Mouse (Mus musculus): ENCODE data around the gene Prkn.
A peak's percentile ranks its signal among the peaks of the same experiment; 100 is the strongest.

Gene Prkn

DNA sequence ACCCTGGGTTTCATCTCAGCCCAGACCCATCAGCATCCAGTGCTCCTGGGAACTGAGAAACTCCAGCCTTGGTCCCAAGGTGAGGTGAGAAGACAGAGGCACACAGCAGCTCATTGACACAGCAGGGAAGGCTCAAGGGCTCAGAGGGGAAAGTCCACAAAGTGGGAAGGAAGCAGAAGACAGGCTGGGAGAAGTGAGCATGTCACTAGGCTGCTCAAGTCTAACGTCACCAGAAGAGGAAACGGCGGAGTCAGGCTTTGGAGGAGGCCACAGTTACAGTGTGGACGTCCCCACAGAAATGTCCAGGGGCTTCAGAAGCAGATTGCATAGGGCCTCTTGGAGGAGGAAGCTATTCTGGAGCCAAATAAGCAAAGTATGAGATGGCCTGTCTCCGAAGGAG, 1189.2 kb downstream of the Prkn start:
- no peak for DNase-seq

DNA sequence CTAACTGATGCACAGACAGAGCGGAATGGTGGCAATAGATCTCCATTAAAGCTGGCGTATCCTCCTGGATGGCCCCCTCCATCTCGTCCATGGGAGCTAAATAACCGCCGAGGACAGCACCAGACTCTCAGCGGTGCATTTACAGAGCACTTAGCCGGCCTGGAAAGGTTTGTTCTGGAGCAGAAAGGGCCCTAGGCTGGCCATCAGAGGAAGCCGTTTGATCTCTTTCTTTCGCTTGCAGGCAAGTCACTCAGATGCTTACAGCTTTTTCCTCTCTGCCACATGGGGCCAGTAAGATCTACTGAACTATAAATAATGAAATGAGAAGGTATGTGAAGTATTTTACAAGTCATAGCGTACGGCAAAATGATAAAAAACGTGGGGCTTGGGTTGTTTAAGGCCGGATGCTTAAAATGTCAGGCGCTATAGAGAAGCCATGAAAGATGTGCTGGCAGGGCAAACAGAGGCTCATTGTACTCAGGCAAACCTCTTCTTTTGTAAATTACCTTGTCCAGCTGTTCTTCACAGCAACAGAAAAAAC, 1189.8 kb downstream of the Prkn start:
- no peak for DNase-seq

DNA sequence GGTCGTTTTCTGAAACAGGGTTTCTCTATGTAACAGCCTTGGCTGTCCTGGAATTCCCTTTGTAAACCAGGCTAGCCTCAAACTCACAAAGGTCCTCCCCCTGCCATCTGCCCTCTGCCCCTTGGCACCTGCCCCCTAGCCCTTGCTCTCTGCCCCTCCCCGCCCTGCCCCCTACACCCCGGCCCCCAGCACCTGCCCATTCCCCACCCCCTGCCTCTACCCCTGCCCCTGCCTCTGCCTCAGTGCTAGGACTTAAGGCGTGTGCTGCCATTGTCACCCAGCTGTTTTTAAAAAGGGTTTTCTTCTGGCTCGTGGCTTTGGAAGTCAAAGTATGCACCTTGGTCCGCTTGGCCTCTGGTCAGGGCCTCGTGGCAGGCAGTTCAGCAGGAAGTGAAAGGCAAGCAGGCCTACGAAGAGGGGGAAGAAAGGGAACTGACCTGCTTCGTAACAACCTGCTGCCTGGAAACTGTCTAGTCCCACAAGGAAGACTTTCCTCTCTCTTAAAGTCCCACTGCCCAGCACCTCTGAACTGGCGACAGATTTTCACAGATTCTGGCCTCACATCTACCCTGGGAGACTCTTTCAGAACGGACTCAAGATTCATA, 1190.5 kb downstream of the Prkn start:
- DNase-seq = no peak

DNA sequence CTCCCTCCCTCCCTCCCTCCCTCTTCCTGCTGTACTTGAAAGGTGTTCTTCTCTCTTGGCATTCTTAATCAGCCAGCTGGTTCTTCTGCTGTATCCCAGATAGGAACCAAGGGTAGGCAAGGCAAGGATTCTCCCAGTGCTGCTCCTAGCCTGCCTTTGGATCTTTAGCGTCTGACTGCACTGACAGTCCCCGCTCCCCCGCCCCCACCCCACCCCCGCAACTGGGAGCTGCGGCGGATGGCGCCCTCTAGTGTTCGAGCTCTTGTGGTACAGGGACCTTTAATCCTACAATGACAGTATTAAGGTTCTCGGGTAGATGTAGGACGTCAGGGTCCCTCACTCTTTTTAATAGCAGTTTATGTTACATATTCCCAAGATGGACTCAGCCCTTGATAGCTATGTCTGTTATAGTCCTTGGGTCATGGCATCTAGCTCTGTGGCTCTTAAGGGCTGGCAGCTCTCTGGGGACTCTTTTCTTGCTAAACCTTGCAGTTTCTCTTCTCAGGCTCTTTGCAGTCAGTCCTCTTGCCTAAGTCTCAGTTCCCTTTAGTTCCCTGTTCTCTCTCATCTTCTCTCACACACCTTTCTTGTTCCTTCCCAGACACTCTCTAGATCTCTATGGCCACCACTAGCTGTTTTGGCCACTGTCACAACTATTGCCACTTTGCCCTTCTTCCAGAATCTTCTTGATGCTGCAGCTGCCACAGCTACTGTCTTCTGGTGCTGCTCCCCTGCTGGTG, 1191.2 kb downstream of the Prkn start:
- peak; percentile 50 for DNase-seq

DNA sequence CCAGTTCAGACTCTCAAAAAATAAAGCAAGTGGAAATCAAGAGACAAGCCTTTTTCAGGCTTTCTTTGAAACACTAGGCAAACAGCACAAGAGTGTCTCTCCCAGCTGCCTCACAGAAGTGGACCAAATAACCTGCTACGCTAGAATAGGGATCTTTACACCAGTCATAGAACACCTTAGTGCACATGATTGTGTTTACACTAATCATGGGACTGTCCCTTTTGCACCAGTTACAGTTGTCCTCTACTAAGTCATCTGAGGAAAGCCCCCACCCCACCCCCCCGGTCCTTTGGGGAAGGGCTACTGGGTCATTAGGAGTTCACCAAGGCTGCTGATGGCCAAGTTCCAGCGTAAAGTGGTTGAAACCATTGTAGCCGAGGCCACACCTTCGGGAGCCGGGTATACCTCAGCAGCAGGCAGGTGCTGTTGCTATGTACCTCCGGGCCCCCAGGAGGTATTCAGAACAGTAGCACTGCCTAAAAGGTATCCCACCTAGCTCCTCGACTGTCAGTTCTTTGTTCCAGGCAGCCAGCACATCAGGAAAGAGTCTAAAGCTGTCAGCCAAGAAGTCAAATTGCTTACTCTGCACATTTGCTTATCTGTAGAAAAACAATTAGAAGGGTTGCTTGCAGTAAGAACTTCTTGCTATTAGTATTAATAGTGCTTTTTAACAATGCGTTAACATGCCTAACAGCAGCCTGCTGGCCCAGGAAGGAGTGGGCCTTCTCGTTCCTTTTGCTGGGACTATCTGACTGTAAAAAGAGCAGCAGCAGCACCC, 1192.0 kb downstream of the Prkn start:
- no peak for DNase-seq

DNA sequence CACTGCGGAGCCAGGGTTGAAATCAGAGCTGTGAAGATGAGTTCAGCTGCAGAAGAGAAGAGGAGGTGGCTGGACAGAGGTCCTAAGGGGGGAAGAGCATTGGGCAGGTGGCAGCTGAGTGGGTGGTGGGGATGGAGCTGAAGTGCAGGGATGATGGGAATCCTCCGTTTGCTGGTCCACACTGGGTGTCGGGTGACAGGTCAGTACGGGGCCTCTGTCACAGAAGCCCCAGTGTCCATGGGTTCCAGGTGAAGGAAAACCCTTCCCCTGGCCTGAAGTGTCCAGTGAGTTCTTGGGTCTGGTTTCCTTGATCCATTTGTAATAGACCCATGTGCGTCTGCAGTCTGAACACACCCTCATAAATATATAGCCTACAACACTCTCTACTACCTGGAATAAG, 1195.2 kb downstream of the Prkn start:
- no peak for DNase-seq

DNA sequence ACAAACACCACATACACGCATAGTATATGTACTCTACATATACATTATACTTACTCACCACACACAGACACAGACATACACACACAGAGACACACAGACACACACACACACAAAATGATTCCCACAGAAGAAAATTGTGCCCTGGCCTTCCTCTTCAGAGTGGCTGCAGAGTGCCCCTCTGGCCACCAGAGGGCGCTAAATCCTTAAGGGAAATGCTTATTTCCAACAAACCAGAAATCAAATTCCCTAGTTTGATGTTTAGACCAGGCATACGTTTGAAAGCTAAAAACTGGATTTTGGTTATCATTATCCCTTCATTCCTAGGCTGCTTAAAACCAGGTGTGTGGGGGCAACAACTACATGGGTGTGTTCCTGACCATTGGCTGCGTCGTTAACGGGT, 1196.0 kb downstream of the Prkn start:
- DNase-seq = peak; percentile 36

DNA sequence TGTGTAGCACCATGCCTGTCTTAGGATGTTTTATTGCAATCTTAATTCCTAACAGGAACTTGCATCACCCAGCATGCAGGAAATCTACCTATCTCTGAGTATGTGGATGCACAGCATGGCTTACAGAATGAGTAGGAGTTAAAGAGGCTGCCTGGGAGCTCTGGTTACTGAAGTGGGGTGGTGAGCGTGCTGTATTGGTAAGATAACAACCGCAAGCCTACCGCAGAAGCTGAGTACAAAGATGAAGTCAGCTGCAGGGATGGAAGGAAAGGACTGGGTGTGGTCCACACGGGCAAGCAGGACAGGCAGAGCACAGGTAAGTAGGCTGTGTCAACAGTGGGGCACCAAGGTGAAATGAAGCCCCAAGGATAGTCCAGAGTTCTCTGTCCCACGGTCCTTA, 1196.9 kb downstream of the Prkn start:
- no peak for DNase-seq

DNA sequence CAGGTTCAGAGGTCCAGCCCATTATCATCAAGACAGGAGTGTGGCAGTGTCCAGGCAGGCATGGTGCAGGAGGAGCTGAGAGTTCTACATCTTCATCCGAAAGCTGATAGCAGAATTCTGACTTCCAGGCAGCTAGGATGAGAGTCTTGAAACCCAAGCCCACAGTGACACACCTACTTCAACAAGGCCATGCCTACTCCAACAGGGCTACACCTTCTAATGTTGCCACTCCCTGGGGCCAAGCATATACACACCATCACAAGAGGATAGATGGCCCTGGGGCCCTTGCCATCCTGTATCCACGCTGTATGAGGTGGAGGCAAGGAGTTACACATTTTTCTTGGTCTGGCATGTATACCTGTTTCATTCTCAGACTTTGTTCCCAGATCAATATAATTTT, 1197.4 kb downstream of the Prkn start:
- DNase-seq = no peak

DNA sequence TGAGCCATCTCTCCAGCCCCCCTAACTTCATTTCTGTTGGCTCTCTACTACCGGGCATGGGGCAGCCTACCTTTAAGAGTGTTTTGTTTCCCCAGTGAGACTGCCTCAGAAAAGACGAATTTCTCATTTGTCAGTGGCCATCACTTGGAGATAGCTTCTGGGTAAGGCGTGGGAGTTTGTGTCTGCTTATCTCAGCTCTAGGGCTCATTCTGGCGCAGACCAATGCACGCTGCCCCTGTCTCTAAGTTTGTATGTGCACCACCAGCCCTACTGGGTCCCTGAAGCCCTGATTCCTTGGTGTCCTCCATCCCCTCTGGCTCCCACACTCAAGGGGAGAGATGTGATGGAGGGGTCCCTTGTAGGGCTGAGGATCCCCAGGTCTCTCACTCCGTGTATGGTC, 1198.3 kb downstream of the Prkn start:
- no peak for DNase-seq

DNA sequence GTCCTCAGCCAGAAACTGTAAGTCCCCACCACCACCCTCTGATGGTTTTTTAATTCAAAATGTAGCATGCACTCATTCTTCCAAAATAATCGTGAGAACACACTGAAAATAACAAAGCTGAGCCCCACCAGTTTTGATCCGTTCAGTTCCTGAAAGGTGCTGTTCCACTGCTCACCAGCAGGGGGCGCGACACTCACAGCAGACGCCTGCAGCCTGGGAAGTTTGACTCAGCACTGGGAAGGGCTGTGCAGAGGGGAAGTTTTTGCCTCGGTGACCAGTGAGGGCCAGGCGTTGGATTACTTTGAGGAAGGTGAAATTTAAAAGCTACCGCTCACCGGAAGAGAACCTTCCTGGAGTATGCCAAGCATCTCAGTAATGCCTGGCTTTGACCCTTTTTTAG, 1199.0 kb downstream of the Prkn start:
- DNase-seq = peak; percentile 52

DNA sequence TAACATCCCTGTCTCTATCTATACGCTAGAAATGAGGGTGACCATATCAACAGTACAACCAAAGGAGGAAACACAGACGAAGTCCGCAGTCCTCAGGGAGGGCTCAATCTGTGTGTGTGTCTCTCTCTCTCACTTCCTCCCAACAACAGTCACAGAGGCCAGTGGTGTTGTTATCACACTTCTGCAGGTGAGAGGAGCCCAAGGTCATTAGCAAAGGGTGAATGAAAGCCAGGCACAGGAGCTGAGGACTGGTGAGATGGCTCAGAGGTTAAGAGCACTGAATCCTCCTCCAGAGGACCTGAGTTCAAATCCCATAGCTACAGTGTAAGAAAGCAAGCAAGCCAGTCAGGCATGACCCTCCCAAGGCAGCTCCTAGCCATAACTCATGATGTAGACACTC, 1199.7 kb downstream of the Prkn start:
- no peak for DNase-seq

DNA sequence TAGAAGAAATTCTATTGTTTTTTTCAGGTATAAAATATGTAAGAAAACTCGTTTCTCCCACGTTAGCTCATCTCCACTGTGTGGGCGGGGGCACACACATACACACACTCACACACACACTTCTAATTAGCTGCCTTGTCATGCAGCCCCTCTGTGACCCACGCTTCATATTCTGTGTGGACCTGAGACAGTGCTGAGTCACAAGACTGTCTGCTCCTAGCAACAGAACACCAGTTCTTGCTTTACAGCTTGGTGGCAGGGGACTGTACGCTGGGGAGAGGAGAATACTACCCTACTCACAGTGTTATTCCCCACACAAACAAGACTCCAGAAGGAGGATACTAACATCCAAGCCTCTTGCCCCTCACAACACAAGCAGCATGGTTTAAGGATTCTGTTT, 1200.4 kb downstream of the Prkn start:
- no peak for DNase-seq

DNA sequence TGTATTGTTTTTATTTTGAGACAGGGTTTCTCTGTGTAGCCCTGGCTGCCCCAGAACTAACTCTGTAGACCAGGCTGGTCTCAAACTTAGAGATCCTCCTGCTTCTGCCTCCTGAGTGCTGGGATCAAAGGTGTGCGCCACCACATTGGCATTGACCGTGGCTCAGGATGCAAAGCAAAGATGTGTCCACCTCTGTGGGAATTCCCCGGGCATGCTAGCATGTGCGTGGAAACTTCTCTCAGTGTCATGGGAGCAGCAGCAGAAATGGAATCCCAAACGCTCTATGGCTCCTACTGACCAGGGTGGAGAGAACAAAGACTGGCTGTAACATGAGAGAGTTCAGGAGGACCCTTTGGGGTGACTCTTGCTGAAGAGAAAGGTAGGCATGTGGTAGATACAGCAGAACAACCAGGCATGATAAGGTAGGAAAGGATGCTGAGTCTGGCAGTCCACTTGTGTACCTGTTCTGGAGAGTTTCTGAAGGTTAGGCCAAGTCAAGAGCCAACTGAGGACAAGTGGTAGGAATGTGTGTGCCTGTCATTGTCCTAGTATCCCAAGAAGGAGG, 1201.0 kb downstream of the Prkn start:
- no peak for DNase-seq

DNA sequence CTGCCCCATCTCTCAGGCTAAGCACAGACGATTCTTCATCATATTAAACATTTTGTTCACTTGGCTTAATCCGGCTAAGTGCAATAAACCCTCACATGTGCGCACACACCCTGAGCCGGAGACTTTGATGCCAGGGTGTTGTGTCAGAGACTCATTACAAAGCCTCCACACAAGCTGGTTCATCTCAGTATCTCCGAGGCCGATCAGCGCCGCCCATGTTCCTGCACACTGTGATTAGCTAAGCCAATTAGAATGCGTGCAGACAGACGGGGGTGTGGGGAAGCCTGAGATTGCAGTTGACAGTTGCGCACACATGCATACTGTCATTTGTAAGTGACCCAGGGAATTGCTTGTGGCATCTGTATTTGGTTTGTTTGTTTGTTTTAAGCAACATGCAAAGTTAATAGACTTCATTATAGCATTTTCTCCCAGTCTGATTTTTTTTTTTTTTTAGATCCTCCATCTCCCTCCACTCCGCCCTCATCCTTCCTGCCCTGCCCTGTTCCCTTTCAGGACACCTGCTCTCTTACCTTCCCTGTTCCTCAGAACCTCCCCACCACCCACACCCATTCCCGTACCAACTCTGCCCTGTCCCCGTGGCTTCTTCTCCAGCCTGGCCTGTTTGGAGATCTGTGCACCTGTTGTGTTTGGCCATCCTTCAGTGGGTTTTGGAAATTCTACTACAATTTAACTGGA, 1202.5 kb downstream of the Prkn start:
- no peak for DNase-seq

DNA sequence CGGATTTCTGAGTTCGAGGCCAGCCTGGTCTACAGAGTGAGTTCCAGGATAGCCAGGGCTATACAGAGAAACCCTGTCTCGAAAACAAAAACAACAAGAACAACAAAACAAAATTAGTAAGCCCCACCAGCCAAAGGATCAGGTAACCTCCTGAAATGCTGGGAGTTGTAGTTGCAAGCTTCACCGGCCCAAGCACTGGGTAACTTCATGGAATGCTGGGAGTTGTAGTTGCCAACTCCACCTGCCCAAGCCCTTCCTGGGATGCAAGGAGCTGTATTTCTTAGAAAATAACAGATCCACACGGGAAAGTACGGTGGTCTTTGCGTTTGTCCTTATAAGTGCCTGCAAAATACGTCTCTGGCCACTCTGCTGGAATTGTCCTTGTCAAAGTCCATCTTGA, 1204.0 kb downstream of the Prkn start:
- DNase-seq = no peak

DNA sequence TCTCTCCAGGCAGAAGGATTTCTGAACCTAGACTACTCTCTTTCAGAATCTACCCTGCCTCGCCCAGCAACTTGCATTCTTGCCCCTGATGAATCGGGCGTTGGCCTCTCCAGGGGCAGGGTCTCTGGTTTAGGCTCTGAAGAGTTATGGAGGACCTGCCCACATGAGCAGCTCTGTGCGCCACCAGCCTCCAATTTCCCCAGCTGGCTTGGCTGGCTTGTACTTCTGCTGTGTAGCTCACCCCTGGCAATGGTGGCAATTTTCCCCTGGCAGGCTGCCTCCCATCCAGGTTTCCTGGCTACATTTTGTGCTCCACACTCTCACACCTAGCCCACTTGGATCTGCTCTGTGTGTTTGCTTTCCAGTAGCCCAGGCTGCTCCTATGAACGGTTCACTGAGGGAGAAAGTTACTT, 1205.7 kb downstream of the Prkn start:
- DNase-seq = peak; percentile 54

DNA sequence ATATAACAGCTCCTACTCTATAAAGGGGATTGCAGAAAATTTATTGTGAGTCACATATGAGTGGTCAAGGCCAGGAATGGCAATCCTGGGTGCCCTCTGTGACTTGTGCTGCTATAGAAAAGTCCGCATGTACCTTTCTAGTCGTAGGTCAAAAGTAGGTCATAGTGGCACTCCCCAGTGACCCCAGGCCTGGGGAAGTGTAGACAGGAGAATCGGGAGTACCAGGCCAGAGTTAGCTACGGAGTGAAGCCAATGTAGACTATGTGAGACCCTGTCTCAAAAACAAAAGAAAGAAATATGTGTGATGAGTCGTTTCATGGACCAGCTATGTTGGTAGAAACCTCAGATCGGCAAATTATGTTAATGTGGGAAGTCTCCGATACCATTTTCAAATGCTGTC, 1206.8 kb downstream of the Prkn start:
- DNase-seq = no peak

DNA sequence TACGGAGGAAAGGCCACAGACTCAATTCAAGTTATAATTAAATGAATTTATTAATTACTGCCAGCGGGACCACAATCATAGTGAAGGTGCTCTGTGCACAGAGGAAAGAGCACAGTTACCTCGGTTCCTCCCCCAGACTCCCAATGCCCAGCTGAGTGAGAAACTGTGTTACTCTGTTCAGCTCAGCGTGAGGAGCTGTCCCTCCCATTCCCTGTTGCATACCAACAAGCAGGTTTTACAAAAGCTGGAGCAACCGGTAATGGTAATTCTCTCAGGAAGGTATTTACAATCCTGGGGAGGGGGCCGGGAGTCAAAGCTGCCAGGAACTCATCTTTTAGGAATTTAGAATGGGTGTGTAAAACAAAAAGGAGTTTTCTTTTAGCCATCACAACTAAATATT, 1207.3 kb downstream of the Prkn start:
- no peak for DNase-seq

DNA sequence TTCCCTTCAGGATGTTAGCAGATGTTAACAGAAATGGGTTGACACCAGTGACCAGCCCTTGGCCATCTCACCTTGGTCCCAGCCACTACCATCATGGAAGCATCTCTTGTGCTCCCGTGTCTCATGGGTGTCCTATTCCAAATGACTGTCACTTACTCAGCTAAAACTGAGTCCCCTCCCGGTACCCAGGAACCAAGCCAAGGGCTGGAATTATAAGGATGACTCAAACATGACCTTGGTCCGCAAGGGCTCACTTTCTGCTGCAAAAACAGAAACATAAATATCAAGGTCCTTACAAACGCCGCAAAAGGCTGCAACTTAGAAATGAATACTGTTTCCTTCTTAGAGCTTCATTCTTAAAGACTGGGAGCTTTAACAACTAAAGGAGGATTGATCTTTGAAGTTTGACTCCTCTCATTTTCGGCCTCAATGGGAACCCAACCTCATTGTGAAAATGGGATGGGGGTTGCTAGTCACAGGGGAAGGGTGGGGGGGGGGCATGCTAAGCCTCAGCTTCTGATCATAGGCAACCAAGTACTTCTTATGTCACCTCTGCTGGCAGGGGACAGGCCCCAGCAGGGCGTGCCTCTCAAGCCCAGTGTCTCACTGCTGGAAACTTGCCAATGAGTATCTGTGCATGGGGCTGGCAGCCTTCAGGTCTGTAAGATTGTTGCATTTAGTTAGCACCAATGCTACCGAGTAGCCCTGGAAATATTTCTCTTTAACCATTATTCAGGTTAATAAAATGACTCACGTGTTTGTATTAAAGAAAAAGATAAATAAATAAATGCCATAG, 1208.7 kb downstream of the Prkn start:
- DNase-seq = no peak

DNA sequence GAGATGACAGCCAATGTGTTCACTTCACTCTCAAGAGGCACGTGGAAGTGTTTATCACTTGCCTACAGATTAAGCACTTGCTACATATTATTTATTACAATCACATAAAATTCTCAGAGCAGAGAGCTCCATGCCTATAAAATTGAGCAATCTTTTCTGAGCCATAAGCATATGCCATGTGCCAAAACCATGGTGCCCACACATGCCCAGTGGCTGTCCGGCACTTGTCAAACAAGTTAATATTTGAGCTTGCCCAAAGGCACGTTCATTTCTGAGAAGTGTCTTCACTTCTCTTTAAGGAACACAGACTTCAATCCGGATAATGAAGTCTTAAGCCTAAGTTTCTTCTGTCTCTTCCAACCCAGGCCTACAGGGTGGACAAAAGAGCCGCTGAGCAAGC, 1210.1 kb downstream of the Prkn start:
- DNase-seq = no peak

DNA sequence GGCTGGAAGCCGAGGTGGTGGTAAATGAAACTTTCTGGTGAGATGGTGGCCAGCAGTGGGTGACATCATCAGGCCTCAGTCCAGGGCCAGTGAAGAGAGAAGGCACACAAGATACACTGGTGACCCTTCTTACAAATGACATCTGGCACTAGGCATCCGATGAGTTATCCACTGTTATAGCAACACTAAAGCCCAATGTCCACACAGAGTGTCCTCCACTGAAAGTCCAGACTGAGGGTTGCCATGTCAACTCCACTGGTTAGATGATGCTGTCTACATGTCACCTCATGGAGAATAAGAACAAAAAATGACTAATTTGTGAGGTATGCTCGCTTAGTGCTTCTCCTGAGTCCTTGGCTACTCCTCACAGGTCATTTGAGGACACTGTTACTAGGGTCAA, 1210.8 kb downstream of the Prkn start:
- DNase-seq = no peak
